Mouse (Mus musculus) MEL (cell line): ENCODE results near the gene Clip3. TPM values are rescaled to one million over a fixed set of nuclear protein-coding genes. Genes with fewer than 3 reads are reported as not detected.
A peak's percentile ranks its signal among the peaks of the same experiment; 100 is the strongest.

Experiments used
- DNase-seq: peaks from one replicate; pipeline ENCODE4 v3.0.0; 2011; ENCODE audit warnings: low read depth, low spot score
- H3K27ac ChIP-seq: 2 replicates; pipeline ENCODE4 v1.5.1; 2012; ENCODE audit warnings: low read depth, mild to moderate bottlenecking, control low read depth, low read length, moderate library complexity; ENCODE audit not compliant: control insufficient read depth
- H3K27me3 ChIP-seq, 2 experiments: fragments of 150-350 bp in 1 of 2; sonication (generic) in 1 of 2; 2 replicates each; pipeline ENCODE4 v1.6.1; 2012; ENCODE audit warnings: low read length in 2 of 2, mild to moderate bottlenecking in 2 of 2, improper control_type of control experiment in 1 of 2, moderate library complexity in 1 of 2; ENCODE audit not compliant: insufficient read depth in 2 of 2, control insufficient read depth in 1 of 2
- H3K36me3 ChIP-seq, 2 experiments: 2 replicates each; pipeline ENCODE4 v1.6.1; 2012 to 2014; ENCODE audit warnings: low read length in 2 of 2, improper control_type of control experiment in 1 of 2, inconsistent platforms in 1 of 2, mild to moderate bottlenecking in 1 of 2; ENCODE audit not compliant: insufficient read depth in 2 of 2, control insufficient read depth in 1 of 2
- H3K4me1 ChIP-seq, 2 experiments: fragments of 150-350 bp in 1 of 2; sonication (generic) in 1 of 2; 2 replicates each; pipeline ENCODE4 v1.6.1; 2012; ENCODE audit warnings: low read length in 2 of 2, improper control_type of control experiment in 1 of 2, mild to moderate bottlenecking in 1 of 2; ENCODE audit not compliant: insufficient read depth in 2 of 2, control insufficient read depth in 1 of 2
- H3K4me3 ChIP-seq, 2 experiments: fragments of 150-350 bp in 1 of 2; sonication (generic) in 1 of 2; 2 replicates each; pipeline ENCODE4 v1.5.1; 2012; ENCODE audit warnings: low read depth in 2 of 2, low read length in 2 of 2, mild to moderate bottlenecking in 2 of 2, moderate library complexity in 2 of 2, control low read depth in 1 of 2, improper control_type of control experiment in 1 of 2; ENCODE audit not compliant: control insufficient read depth in 1 of 2, insufficient read depth in 1 of 2
- H3K79me2 ChIP-seq: 2 replicates; pipeline ENCODE4 v1.6.1; 2012; ENCODE audit warnings: mild to moderate bottlenecking, low read length, moderate library complexity; ENCODE audit not compliant: control insufficient read depth, poor library complexity, insufficient read depth
- H3K9ac ChIP-seq: 2 replicates; pipeline ENCODE4 v1.6.1; 2012; ENCODE audit warnings: low read depth, mild to moderate bottlenecking, control low read depth, low read length, moderate library complexity; ENCODE audit not compliant: control insufficient read depth, poor library complexity, severe bottlenecking
- H3K9me3 ChIP-seq: fragments of 150-350 bp; sonication (generic); replicated peaks from 2 replicates; pipeline ENCODE4 v1.6.1; 2012; ENCODE audit warnings: mild to moderate bottlenecking, low read length, improper control_type of control experiment, moderate library complexity; ENCODE audit not compliant: insufficient read depth
- CHD1 ChIP-seq: IDR thresholded peaks from 2 replicates; pipeline ENCODE4 v1.6.1; 2012; ENCODE audit warnings: low read depth, mild to moderate bottlenecking, inconsistent platforms, low read length, improper control_type of control experiment
- CHD2 ChIP-seq: IDR thresholded peaks from 2 replicates; pipeline ENCODE4 v1.6.1; 2011; ENCODE audit warnings: low read length, improper control_type of control experiment
- CTCF ChIP-seq, 3 experiments: IDR thresholded peaks in 2 of 3; conservative IDR thresholded peaks in 1 of 3; 2 replicates each; pipeline ENCODE4 v1.5.1; 2011 to 2012; ENCODE audit warnings: low read length in 3 of 3, low read depth in 2 of 3, mild to moderate bottlenecking in 2 of 3, improper control_type of control experiment in 1 of 3, inconsistent platforms in 1 of 3, mixed read lengths in 1 of 3, moderate library complexity in 1 of 3; ENCODE audit not compliant: control insufficient read depth in 1 of 3, insufficient read depth in 1 of 3, poor library complexity in 1 of 3, severe bottlenecking in 1 of 3
- E2F4 ChIP-seq: IDR thresholded peaks from 2 replicates; pipeline ENCODE4 v1.6.1; 2011; ENCODE audit warnings: low read depth, low read length, improper control_type of control experiment, borderline replicate concordance
- ELF1 ChIP-seq: IDR thresholded peaks from 2 replicates; pipeline ENCODE4 v1.6.1; 2014; ENCODE audit warnings: low read depth, mild to moderate bottlenecking, inconsistent platforms, low read length, improper control_type of control experiment, moderate library complexity
- EP300 ChIP-seq, 2 experiments: IDR thresholded peaks; 2 replicates each; pipeline ENCODE4 v1.6.1; 2011; ENCODE audit warnings: improper control_type of control experiment in 2 of 2, low read length in 2 of 2, low read depth in 1 of 2, mild to moderate bottlenecking in 1 of 2
- GABPA ChIP-seq: IDR thresholded peaks from 2 replicates; pipeline ENCODE4 v1.6.1; 2012; ENCODE audit warnings: low read depth, mild to moderate bottlenecking, inconsistent platforms, low read length, improper control_type of control experiment, moderate library complexity
- GATA1 ChIP-seq: IDR thresholded peaks from 2 replicates; pipeline ENCODE4 v1.6.1; 2011; ENCODE audit warnings: low read depth, low read length, improper control_type of control experiment
- MAFK ChIP-seq: IDR thresholded peaks from 2 replicates; pipeline ENCODE4 v1.6.1; 2011; ENCODE audit warnings: low read depth, mild to moderate bottlenecking, low read length, improper control_type of control experiment, borderline replicate concordance
- MAX ChIP-seq: IDR thresholded peaks from 2 replicates; pipeline ENCODE4 v1.6.1; 2011; ENCODE audit warnings: low read length, improper control_type of control experiment
- MEF2A ChIP-seq: IDR thresholded peaks from 2 replicates; pipeline ENCODE4 v1.6.1; 2014; ENCODE audit warnings: low read depth, mild to moderate bottlenecking, inconsistent platforms, low read length, improper control_type of control experiment; ENCODE audit not compliant: poor library complexity, insufficient replicate concordance, severe bottlenecking; ENCODE audit errors: extremely low read depth
- MXI1 ChIP-seq: IDR thresholded peaks from 2 replicates; pipeline ENCODE4 v1.6.1; 2011; ENCODE audit warnings: mild to moderate bottlenecking, low read depth, low read length, improper control_type of control experiment
- MYC ChIP-seq: IDR thresholded peaks from 2 replicates; pipeline ENCODE4 v1.6.1; 2011; ENCODE audit warnings: low read depth, mild to moderate bottlenecking, low read length, improper control_type of control experiment, moderate library complexity
- RAD21 ChIP-seq: IDR thresholded peaks from 2 replicates; pipeline ENCODE4 v1.6.1; 2011; ENCODE audit warnings: mild to moderate bottlenecking, low read depth, low read length, improper control_type of control experiment
- SIN3A ChIP-seq: IDR thresholded peaks from 2 replicates; pipeline ENCODE4 v1.6.1; 2012; ENCODE audit warnings: low read length, improper control_type of control experiment, inconsistent platforms
- SMC3 ChIP-seq: IDR thresholded peaks from 2 replicates; pipeline ENCODE4 v1.6.1; 2011; ENCODE audit warnings: low read depth, low read length, improper control_type of control experiment
- TBP ChIP-seq: IDR thresholded peaks from 2 replicates; pipeline ENCODE4 v1.8.0; 2011; ENCODE audit warnings: low read depth, low read length, improper control_type of control experiment
- UBTF ChIP-seq: IDR thresholded peaks from 2 replicates; pipeline ENCODE4 v1.6.1; 2012; ENCODE audit warnings: low read depth, mild to moderate bottlenecking, inconsistent platforms, low read length, improper control_type of control experiment, moderate library complexity, borderline replicate concordance; ENCODE audit not compliant: insufficient read depth
- USF1 ChIP-seq: IDR thresholded peaks from 2 replicates; pipeline ENCODE4 v1.6.1; 2014; ENCODE audit warnings: low read depth, mild to moderate bottlenecking, inconsistent platforms, low read length, improper control_type of control experiment, moderate library complexity
- USF2 ChIP-seq, 2 experiments: IDR thresholded peaks; 2 replicates each; pipeline ENCODE4 v1.6.1; 2011 to 2012; ENCODE audit warnings: improper control_type of control experiment in 2 of 2, low read length in 2 of 2, borderline replicate concordance in 1 of 2, inconsistent platforms in 1 of 2, low read depth in 1 of 2, mild to moderate bottlenecking in 1 of 2; ENCODE audit not compliant: insufficient read depth in 1 of 2
- ZC3H11A ChIP-seq: IDR thresholded peaks from 2 replicates; pipeline ENCODE4 v1.6.1; 2012; ENCODE audit warnings: low read depth, mild to moderate bottlenecking, inconsistent platforms, low read length, improper control_type of control experiment
- ZMIZ1 ChIP-seq: IDR thresholded peaks from 2 replicates; pipeline ENCODE4 v1.6.1; 2012; ENCODE audit warnings: low read depth, mild to moderate bottlenecking, inconsistent platforms, low read length, improper control_type of control experiment, moderate library complexity
- polyA plus RNA-seq, 2 experiments: library from polyadenylated mRNA; stranded (reverse) in 1 of 2; unstranded in 1 of 2; fragments of >175 nt in 1 of 2; fragments of >200 nt in 1 of 2; gene quantifications; 2 replicates each; pipeline versions ENCODE4 v1.2.1 to v1.2.4; 2012; ENCODE audit warnings: low replicate concordance in 2 of 2, low read depth in 1 of 2; ENCODE audit not compliant: insufficient read length in 2 of 2, insufficient read depth in 1 of 2, missing spikeins in 1 of 2
- total RNA-seq: library from RNA; depleted of rRNA; stranded (reverse); fragments of 300-350 nt; gene quantifications from 2 replicates; pipeline ENCODE4 v1.2.3, GENCODE M21; 2012

The Clip3 gene
- total and polyA plus RNA-seq, 3 experiments = 0.19 TPM; not detected in 2

- Histone ChIP-seq H3K27me3 (peaks cover 0 to 2% of the 10 kb centered on the region in 2 experiments; a peak in 1 of 4 replicates), H3K79me2 (no peaks in the 10 kb centered on the region), H3K36me3 (no peaks in the 10 kb centered on the region), H3K4me1 (no peaks in the 10 kb centered on the region), H3K27ac (no peak overlapping the region), H3K9ac (no peak overlapping the region), H3K4me3 (no peak overlapping the region), H3K9me3 (no peaks in the 10 kb centered on the region)
- peak; percentile 74 for DNase-seq
- TF ChIP-seq GABPA = no peak
- TF ChIP-seq GATA1 = no peak
- TF ChIP-seq EP300 (IDR thresholded peaks at IDR 0.05; ENCODE audit: low read depth in 1 of 2, low read length in 2 of 2) = no peak
- no peak for TF ChIP-seq TBP
- no peak for TF ChIP-seq MAFK
- no peak for TF ChIP-seq ELF1
- peak; percentile 55 for TF ChIP-seq ZC3H11A
- no peak for TF ChIP-seq UBTF
- no peak for TF ChIP-seq MEF2A
- TF ChIP-seq ZMIZ1 = no peak
- TF ChIP-seq CHD1 = no peak
- peak; percentile 62 for TF ChIP-seq MAX
- TF ChIP-seq USF2 (IDR thresholded peaks at IDR 0.05; ENCODE audit: borderline replicate concordance in 1 of 2, insufficient read depth in 1 of 2, low read depth in 1 of 2, low read length in 2 of 2) = no peak
- TF ChIP-seq MYC = peak; percentile 82
- peak; percentile 86 for TF ChIP-seq SMC3
- peak; percentile 90 for TF ChIP-seq MXI1
- TF ChIP-seq E2F4 = no peak
- no peak for TF ChIP-seq CHD2
- peak; percentile 80 to 96 (median 83) for TF ChIP-seq CTCF (IDR thresholded peaks at IDR 0.05 in 2 of 3, conservative IDR thresholded peaks at IDR 0.05 in 1 of 3; ENCODE audit: control insufficient read depth in 1 of 3, insufficient read depth in 1 of 3, low read depth in 2 of 3, low read length in 3 of 3, poor library complexity in 1 of 3, severe bottlenecking in 1 of 3)
- TF ChIP-seq SIN3A = peak; percentile 17; the same call in 1 of the 2 replicates
- TF ChIP-seq USF1 = 0 out of 2 replicates have a peak, but pooled peaks have one; percentile 17
- peak; percentile 62 for TF ChIP-seq RAD21
Observed at GRCm38 (mm10) chr7:30347828-30348227, 56.3 kb downstream of the Clip3 start.
